Mouse (Mus musculus): ENCODE measurements at regions not wholly inside any gene's neighbourhood (a gene's known extent, or its start where the extent isn't known, plus 50 kb on each side); places are given as distances from the start of the nearest gene placed in this dataset.

DNA sequence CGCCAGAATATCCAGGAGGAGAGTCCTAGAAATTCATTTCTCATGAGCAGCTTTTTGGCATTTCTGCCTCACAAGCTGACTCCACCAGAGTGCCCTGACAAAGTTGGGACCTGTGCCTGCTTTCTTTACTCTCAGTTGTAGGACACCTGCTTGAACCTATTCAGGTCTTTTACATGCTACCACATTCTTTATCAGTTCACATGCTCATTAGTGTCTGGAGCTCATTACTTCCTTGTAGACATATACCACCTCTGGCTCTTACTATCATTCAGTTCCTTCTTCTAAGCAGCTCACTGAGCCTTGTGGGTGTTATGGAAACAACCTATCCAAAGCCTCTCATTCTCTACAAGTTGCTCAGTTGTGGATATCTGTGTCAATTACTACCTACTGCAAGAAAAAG lies 363.4 kb upstream of the Gm5150 start:
- Histone ChIP-seq H3K27me3 (ENCODE audit: control insufficient read depth, insufficient read depth, low read length) (no peaks in the 10 kb centered on the region), H3K4me1 (ENCODE audit: control insufficient read depth, insufficient read depth, low read length) (no peaks in the 10 kb centered on the region), H3K9me3 (ENCODE audit: control insufficient read depth, low read length) (no peaks in the 10 kb centered on the region), H3K27ac (ENCODE audit: low read depth, low read length) (no peak overlapping the region), H3K9ac (replicated peaks; ENCODE audit: low read depth, low read length) (no peak overlapping the region), H3K36me3 (ENCODE audit: control insufficient read depth, insufficient read depth, low read length) (no peaks in the 10 kb centered on the region), H3K4me2 (ENCODE audit: low read depth, low read length) (no peak overlapping the region), H3K4me3 (ENCODE audit: low read depth, low read length) (no peak overlapping the region)
- no peak for ATAC-seq (ENCODE audit: low read depth)
- no CpG with 5 or more reads among the region's 1 CpGs for WGBS

DNA sequence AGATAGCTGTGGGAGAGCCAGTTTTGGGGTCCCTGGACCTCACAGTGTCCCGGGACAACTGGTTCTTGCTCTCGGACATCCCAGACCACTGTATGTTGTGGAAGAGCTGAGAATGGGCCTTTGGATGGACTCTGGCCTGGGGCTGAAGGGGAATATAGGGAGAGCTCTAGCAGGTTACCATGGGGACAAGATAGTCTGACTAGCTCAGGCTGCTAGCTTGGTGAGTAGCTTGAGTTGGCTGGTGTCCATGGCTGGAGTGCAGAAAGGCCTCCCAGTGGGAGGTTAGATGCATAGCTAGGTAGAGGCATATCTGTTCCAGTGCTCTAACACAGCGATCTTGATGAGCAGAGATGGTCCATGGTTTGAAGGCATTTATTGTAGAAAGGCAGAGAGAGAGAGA lies 356.9 kb upstream of the Gm5150 start:
- no peaks in the 10 kb centered on the region for H3K27me3 ChIP-seq (ENCODE audit: control insufficient read depth, insufficient read depth, low read length)
- ATAC-seq (ENCODE audit: low read depth) = no peak
- H3K4me2 ChIP-seq (ENCODE audit: low read depth, low read length) = no peak overlapping the region
- WGBS = 88% methylated on average over 3 of the region's 3 CpGs
- no peaks in the 10 kb centered on the region for H3K9me3 ChIP-seq (ENCODE audit: control insufficient read depth, low read length)
- H3K9ac ChIP-seq (replicated peaks; ENCODE audit: low read depth, low read length) = no peak overlapping the region
- H3K36me3 ChIP-seq (ENCODE audit: control insufficient read depth, insufficient read depth, low read length) = no peaks in the 10 kb centered on the region
- H3K4me1 ChIP-seq (ENCODE audit: control insufficient read depth, insufficient read depth, low read length) = no peaks in the 10 kb centered on the region
- H3K4me3 ChIP-seq (ENCODE audit: low read depth, low read length) = no peak overlapping the region
- no peak overlapping the region for H3K27ac ChIP-seq (ENCODE audit: low read depth, low read length)

DNA sequence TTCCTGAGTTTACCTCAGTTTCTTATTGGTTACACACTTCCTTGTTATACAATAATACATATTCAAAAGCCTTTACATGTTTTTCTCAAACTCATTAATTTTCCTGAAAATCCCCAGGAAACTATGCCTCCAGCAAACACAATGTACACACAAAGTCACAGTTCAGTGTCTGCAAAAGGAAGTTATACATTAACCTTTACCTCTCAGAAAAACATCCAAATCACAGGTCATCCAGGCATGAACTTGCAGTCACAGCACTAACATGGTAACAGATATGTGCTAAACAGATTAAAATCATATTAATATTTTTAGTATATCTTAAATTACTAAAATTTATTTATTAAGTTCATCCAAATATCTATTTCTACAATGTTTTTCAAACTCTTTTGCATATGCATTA lies 352.8 kb upstream of the Gm5150 start:
- H3K4me1 ChIP-seq (ENCODE audit: control insufficient read depth, insufficient read depth, low read length) = no peaks in the 10 kb centered on the region
- no peaks in the 10 kb centered on the region for H3K9me3 ChIP-seq (ENCODE audit: control insufficient read depth, low read length)
- H3K27me3 ChIP-seq (ENCODE audit: control insufficient read depth, insufficient read depth, low read length) = no peaks in the 10 kb centered on the region
- H3K27ac ChIP-seq (ENCODE audit: low read depth, low read length) = no peak overlapping the region
- H3K4me2 ChIP-seq (ENCODE audit: low read depth, low read length) = no peak overlapping the region
- no peak for ATAC-seq (ENCODE audit: low read depth)
- H3K9ac ChIP-seq (replicated peaks; ENCODE audit: low read depth, low read length) = no peak overlapping the region
- H3K36me3 ChIP-seq (ENCODE audit: control insufficient read depth, insufficient read depth, low read length) = no peaks in the 10 kb centered on the region
- no peak overlapping the region for H3K4me3 ChIP-seq (ENCODE audit: low read depth, low read length)

DNA sequence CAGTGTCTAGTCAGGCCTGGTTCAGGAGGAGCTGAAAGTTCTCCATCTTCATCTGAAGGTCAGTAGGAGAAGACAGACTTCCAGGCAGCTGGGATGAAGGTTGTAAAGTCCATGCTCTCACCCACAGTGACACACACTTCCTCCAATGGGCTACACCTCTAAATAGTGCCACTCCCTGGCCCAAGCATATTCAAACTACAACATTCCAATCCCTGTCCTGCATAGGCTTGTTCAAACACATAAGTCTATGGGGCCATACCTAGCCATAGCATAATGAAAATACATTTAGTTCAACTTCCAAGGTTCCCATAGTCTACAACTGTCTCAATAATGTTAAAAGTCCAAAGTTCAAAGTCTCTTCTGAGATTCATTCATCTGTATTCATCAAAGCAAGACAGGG lies 324.5 kb upstream of the Gm5150 start:
- no peak overlapping the region for H3K4me2 ChIP-seq (ENCODE audit: low read depth, low read length)
- ATAC-seq (ENCODE audit: low read depth) = no peak
- H3K27me3 ChIP-seq (ENCODE audit: control insufficient read depth, insufficient read depth, low read length) = no peaks in the 10 kb centered on the region
- H3K9me3 ChIP-seq (ENCODE audit: control insufficient read depth, low read length) = no peaks in the 10 kb centered on the region
- no peak overlapping the region for H3K4me3 ChIP-seq (ENCODE audit: low read depth, low read length)
- H3K27ac ChIP-seq (ENCODE audit: low read depth, low read length) = no peak overlapping the region
- H3K9ac ChIP-seq (replicated peaks; ENCODE audit: low read depth, low read length) = no peak overlapping the region
- H3K4me1 ChIP-seq (ENCODE audit: control insufficient read depth, insufficient read depth, low read length) = no peaks in the 10 kb centered on the region
- H3K36me3 ChIP-seq (ENCODE audit: control insufficient read depth, insufficient read depth, low read length) = no peaks in the 10 kb centered on the region

DNA sequence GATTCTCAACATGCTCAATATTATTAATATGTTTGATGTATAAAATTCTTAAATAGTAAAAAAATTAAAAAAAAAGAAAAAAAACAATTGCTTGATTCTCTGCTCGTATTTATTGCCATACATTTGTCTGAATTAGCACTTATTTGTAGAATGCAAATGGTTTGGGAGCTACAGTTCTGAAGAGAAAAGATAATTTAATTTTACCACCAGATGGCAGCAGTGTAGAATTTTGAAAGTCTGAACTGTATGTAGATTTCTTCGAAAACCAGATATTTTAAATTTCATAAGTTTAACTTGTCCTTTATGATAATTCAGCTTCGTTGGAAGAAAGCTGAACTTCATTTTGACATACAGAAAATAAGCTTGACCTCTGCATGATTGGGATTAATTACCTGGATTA lies 304.6 kb upstream of the Gm5150 start:
- Histone ChIP-seq H3K9ac (replicated peaks; ENCODE audit: low read depth, low read length) (no peak overlapping the region), H3K4me1 (ENCODE audit: control insufficient read depth, insufficient read depth, low read length) (no peaks in the 10 kb centered on the region), H3K27ac (ENCODE audit: low read depth, low read length) (no peak overlapping the region), H3K4me3 (ENCODE audit: low read depth, low read length) (no peak overlapping the region), H3K4me2 (ENCODE audit: low read depth, low read length) (no peak overlapping the region), H3K36me3 (ENCODE audit: control insufficient read depth, insufficient read depth, low read length) (no peaks in the 10 kb centered on the region), H3K9me3 (ENCODE audit: control insufficient read depth, low read length) (no peaks in the 10 kb centered on the region), H3K27me3 (ENCODE audit: control insufficient read depth, insufficient read depth, low read length) (no peaks in the 10 kb centered on the region)
- 55% methylated on average over 3 of the region's 3 CpGs for WGBS
- peak; percentile 66; the same call in 1 of the 2 replicates for ATAC-seq (ENCODE audit: low read depth)

GRCm38 (mm10) chr3:16277407-16277806 lies 271.2 kb upstream of the Gm5150 start:
- no peak overlapping the region for H3K9ac ChIP-seq (replicated peaks; ENCODE audit: low read depth, low read length)
- ATAC-seq (ENCODE audit: low read depth) = no peak
- no peaks in the 10 kb centered on the region for H3K4me1 ChIP-seq (ENCODE audit: control insufficient read depth, insufficient read depth, low read length)
- 91% methylated on average over 1 of the region's 1 CpGs for whole genome bisulfite sequencing
- H3K9me3 ChIP-seq (ENCODE audit: control insufficient read depth, low read length) = no peaks in the 10 kb centered on the region
- H3K4me3 ChIP-seq (ENCODE audit: low read depth, low read length) = no peak overlapping the region
- no peak overlapping the region for H3K4me2 ChIP-seq (ENCODE audit: low read depth, low read length)
- H3K27me3 ChIP-seq (ENCODE audit: control insufficient read depth, insufficient read depth, low read length) = no peaks in the 10 kb centered on the region
- H3K36me3 ChIP-seq (ENCODE audit: control insufficient read depth, insufficient read depth, low read length) = no peaks in the 10 kb centered on the region
- H3K27ac ChIP-seq (ENCODE audit: low read depth, low read length) = no peak overlapping the region
